Mouse (Mus musculus) cerebral cortex, adult 2 months (tissue): Measurements from ENCODE around the gene Lrrc3c.

Source experiments
- WGBS: fragments of 180-500 bp; shearing (Covaris S2); methylation state at CpG from one replicate; pipeline ENCODE4 v1.1.7; 2018; 5-methylcytosine and 5-hydroxymethylcytosine counted together

The Lrrc3c gene

GRCm38 (mm10) chr11:98625611-98626410 is 27.7 kb downstream of the Lrrc3c start, which contains the start of the genes Gm12355 and Gsdma3:
Gene Gm12355, minus strand, starts transcription at chr11:98625661.
Gene Gsdma3, plus strand, starts transcription at chr11:98626360.
- 92% methylated on average over 10 of the region's 10 CpGs for WGBS

- 62% methylated on average over 3 of the region's 3 CpGs for WGBS
Measured at GRCm38 (mm10) chr11:98628706-98629105, 30.6 kb downstream of the Lrrc3c start.

- WGBS = 85% methylated on average over 5 of the region's 5 CpGs
Measured at GRCm38 (mm10) chr11:98630646-98631045, 32.6 kb downstream of the Lrrc3c start.

GRCm38 (mm10) chr11:98635312-98635970 is 37.4 kb downstream of the Lrrc3c start:
- 34% methylated on average over 10 of the region's 10 CpGs for WGBS

GRCm38 (mm10) chr11:98637501-98637900 is 39.4 kb downstream of the Lrrc3c start:
- 81% methylated on average over 1 of the region's 1 CpGs for WGBS

- WGBS = 71% methylated on average over 5 of the region's 5 CpGs
Measured at GRCm38 (mm10) chr11:98640091-98640490, 42.0 kb downstream of the Lrrc3c start.

- 91% methylated on average over 3 of the region's 3 CpGs for WGBS
Measured at GRCm38 (mm10) chr11:98644757-98645156, 46.7 kb downstream of the Lrrc3c start.

GRCm38 (mm10) chr11:98645946-98646345 is 47.9 kb downstream of the Lrrc3c start:
- WGBS = 86% methylated on average over 2 of the region's 2 CpGs

GRCm38 (mm10) chr11:98646459-98646858 is 48.4 kb downstream of the Lrrc3c start, which contains the start of gene Gsdma2:
Gene Gsdma2, plus strand, starts transcription at chr11:98646759.
- WGBS = 72% methylated on average over 2 of the region's 2 CpGs
